Mouse (Mus musculus) liver, embryonic 14.5 days (tissue): ENCODE results near the gene Tchh.

Source experiments
- CTCF ChIP-seq: IDR thresholded peaks from 2 replicates; pipeline ENCODE4 v1.5.1; 2016; ENCODE audit warnings: antibody characterized with exemption, low read depth, control low read depth
- EP300 ChIP-seq: IDR thresholded peaks from 2 replicates; pipeline ENCODE4 v1.6.1; 2016; ENCODE audit warnings: antibody characterized with exemption, low read depth

DNA sequence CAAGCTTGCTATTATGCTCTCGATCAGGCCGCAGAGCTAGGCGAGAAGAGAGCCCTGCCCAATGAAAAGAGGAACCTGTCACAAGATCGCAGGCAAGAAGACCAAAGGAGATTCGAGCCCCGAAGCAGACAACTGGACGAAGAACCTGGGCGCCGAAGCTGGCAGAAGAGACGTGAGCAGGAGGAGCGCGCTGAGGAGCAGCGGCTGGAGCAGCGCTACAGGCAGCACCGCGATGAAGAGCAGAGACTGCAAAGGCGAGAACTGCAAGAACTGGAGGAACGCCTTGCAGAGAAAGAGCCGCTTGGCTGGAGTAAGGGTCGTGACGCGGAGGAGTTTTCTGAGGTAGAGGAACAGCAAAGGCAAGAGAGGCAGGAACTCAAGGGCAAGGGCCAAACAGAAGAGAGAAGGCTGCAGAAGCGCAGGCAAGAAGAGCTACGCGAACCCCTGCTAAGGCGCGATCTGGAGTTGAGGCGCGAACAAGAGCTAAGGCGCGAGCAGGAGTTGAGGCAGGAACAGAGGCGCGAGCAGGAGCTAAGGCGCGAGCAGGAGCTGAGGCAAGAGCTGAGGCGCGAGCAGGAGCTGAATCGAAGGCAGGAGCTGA is 1.5 kb downstream of the Tchh start:
- TF ChIP-seq CTCF (no peak), EP300 (no peak)
